Mouse (Mus musculus): ENCODE measurements at regions not wholly inside any gene's neighbourhood (a gene's known extent, or its start where the extent isn't known, plus 50 kb on each side); places are given as distances from the start of the nearest gene placed in this dataset.

DNA sequence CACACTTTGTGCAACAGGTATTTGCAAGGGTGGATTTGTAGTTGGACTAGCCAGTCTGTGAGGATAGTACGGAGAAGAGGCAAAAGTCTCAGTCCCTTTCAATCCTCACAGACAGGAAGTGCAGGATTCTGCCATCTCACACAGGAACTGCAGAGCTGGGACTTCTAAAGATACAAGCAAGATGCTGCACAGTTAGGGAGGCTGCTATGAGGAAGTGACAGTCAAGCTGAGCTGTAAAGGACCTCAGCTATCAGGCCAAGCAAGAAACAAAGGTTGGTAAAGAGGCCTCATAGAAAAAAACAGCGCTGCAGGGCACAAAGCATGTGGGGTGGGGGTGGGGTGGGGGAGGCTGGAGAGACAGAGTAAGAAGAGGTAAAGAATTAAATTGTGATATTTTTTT is 126.2 kb downstream of the H2al2a start:
- Histone ChIP-seq H3K4me2 (replicated peaks; ENCODE audit: low read depth, low read length) (no peak overlapping the region), H3K27ac (ENCODE audit: low read length) (no peak overlapping the region), H3K4me1 (ENCODE audit: insufficient read depth, low read length) (peaks cover 23% of the 10 kb centered on the region), H3K4me3 (ENCODE audit: low read length) (no peak overlapping the region), H3K27me3 (ENCODE audit: insufficient read depth, low read length) (no peaks in the 10 kb centered on the region), H3K9me3 (ENCODE audit: low read length) (no peaks in the 10 kb centered on the region), H3K36me3 (ENCODE audit: insufficient read depth, low read length) (no peaks in the 10 kb centered on the region), H3K9ac (replicated peaks; ENCODE audit: low read length) (no peak overlapping the region)
- WGBS = 52% methylated on average over 2 of the region's 2 CpGs
- ATAC-seq (ENCODE audit: low FRiP score, low TSS enrichment) = no peak

GRCm38 (mm10) chr2:17868145-17868544 is 128.6 kb downstream of the H2al2a start:
- Histone ChIP-seq H3K4me2 (replicated peaks; ENCODE audit: low read depth, low read length) (no peak overlapping the region), H3K27me3 (ENCODE audit: insufficient read depth, low read length) (no peaks in the 10 kb centered on the region), H3K4me3 (ENCODE audit: low read length) (no peak overlapping the region), H3K27ac (ENCODE audit: low read length) (peak overlapping the region; percentile 43), H3K36me3 (ENCODE audit: insufficient read depth, low read length) (no peaks in the 10 kb centered on the region), H3K9ac (replicated peaks; ENCODE audit: low read length) (no peak overlapping the region), H3K9me3 (ENCODE audit: low read length) (no peaks in the 10 kb centered on the region), H3K4me1 (ENCODE audit: insufficient read depth, low read length) (peaks cover 23% of the 10 kb centered on the region)
- WGBS = 24% methylated on average over 9 of the region's 9 CpGs
- ATAC-seq (ENCODE audit: low FRiP score, low TSS enrichment) = peak; percentile 47; the same call in 1 of the 2 replicates

DNA sequence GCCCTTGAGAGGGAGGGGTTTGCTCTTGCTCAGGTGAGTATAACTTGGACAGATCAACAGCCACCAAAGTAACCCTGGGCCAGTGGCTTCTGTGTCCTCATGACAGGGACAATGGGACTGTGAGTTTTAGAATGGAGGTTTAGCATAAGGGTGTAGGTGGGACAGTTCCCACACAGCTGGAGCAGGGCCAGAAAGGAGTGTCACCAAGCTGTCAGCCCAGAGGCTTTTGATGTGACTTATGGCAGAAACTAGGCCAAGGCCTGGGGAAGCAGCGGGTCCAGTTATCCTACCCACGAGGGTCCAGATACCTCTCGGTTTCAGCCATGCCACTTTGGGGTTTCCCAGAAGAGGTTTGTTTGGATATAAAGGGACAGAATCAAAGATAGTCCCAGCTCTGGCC is 129.4 kb downstream of the H2al2a start:
- no peak for ATAC-seq (ENCODE audit: low FRiP score, low TSS enrichment)
- Histone ChIP-seq H3K4me1 (ENCODE audit: insufficient read depth, low read length) (peaks cover 23% of the 10 kb centered on the region), H3K4me3 (ENCODE audit: low read length) (no peak overlapping the region), H3K36me3 (ENCODE audit: insufficient read depth, low read length) (no peaks in the 10 kb centered on the region), H3K4me2 (replicated peaks; ENCODE audit: low read depth, low read length) (no peak overlapping the region), H3K9me3 (ENCODE audit: low read length) (no peaks in the 10 kb centered on the region), H3K27me3 (ENCODE audit: insufficient read depth, low read length) (no peaks in the 10 kb centered on the region), H3K27ac (ENCODE audit: low read length) (peak overlapping the region; percentile 25; the same call in 1 of the 2 replicates), H3K9ac (replicated peaks; ENCODE audit: low read length) (no peak overlapping the region)
- 40% methylated on average over 3 of the region's 3 CpGs for WGBS

GRCm38 (mm10) chr2:17861765-17862495 is 130.7 kb upstream of the Nebl start:
- peak; percentile 62; the same call in 1 of the 2 replicates for ATAC-seq (ENCODE audit: low FRiP score, low TSS enrichment)
- peak overlapping the region; percentile 27; the same call in 1 of the 2 replicates for H3K4me3 ChIP-seq (ENCODE audit: low read length)
- H3K4me2 ChIP-seq (replicated peaks; ENCODE audit: low read depth, low read length) = peak overlapping the region; percentile 47
- no peaks in the 10 kb centered on the region for H3K27me3 ChIP-seq (ENCODE audit: insufficient read depth, low read length)
- WGBS = 7% methylated on average over 10 of the region's 10 CpGs
- no peaks in the 10 kb centered on the region for H3K9me3 ChIP-seq (ENCODE audit: low read length)
- peaks cover 22% of the 10 kb centered on the region for H3K4me1 ChIP-seq (ENCODE audit: insufficient read depth, low read length)
- H3K36me3 ChIP-seq (ENCODE audit: insufficient read depth, low read length) = no peaks in the 10 kb centered on the region
- peak overlapping the region; percentile 7; the same call in 1 of the 2 replicates for H3K27ac ChIP-seq (ENCODE audit: low read length)
- peak overlapping the region; percentile 44; the same call in 1 of the 2 replicates for H3K9ac ChIP-seq (replicated peaks; ENCODE audit: low read length)

- no peak for ATAC-seq (ENCODE audit: low FRiP score, low TSS enrichment)
- peak overlapping the region; percentile 47 for H3K4me2 ChIP-seq (replicated peaks; ENCODE audit: low read depth, low read length)
These were observed 129.8 kb upstream of the Nebl start for GRCm38 (mm10) chr2:17860922-17861559.

GRCm38 (mm10) chr2:17859234-17859633 is 128.0 kb upstream of the Nebl start:
- no peak for ATAC-seq (ENCODE audit: low FRiP score, low TSS enrichment)
- Histone ChIP-seq H3K4me2 (replicated peaks; ENCODE audit: low read depth, low read length) (no peak overlapping the region), H3K9ac (replicated peaks; ENCODE audit: low read length) (no peak overlapping the region), H3K4me3 (ENCODE audit: low read length) (no peak overlapping the region), H3K9me3 (ENCODE audit: low read length) (no peaks in the 10 kb centered on the region), H3K4me1 (ENCODE audit: insufficient read depth, low read length) (peaks cover 22% of the 10 kb centered on the region), H3K27ac (ENCODE audit: low read length) (no peak overlapping the region), H3K36me3 (ENCODE audit: insufficient read depth, low read length) (no peaks in the 10 kb centered on the region), H3K27me3 (ENCODE audit: insufficient read depth, low read length) (no peaks in the 10 kb centered on the region)
- 92% methylated on average over 8 of the region's 8 CpGs for WGBS

More at GRCm38 (mm10) chr2:17860922-17861559, 129.8 kb upstream of the Nebl start:
- no peaks in the 10 kb centered on the region for H3K36me3 ChIP-seq (ENCODE audit: insufficient read depth, low read length)
- peaks cover 22% of the 10 kb centered on the region for H3K4me1 ChIP-seq (ENCODE audit: insufficient read depth, low read length)
- H3K9me3 ChIP-seq (ENCODE audit: low read length) = no peaks in the 10 kb centered on the region
- 0 out of 2 replicates have a peak overlapping the region, but pooled peaks have one; percentile 19 for H3K27ac ChIP-seq (ENCODE audit: low read length)
- H3K27me3 ChIP-seq (ENCODE audit: insufficient read depth, low read length) = no peaks in the 10 kb centered on the region
- H3K4me3 ChIP-seq (ENCODE audit: low read length) = no peak overlapping the region
- no peak overlapping the region for H3K9ac ChIP-seq (replicated peaks; ENCODE audit: low read length)
- WGBS = 38% methylated on average over 4 of the region's 4 CpGs

DNA sequence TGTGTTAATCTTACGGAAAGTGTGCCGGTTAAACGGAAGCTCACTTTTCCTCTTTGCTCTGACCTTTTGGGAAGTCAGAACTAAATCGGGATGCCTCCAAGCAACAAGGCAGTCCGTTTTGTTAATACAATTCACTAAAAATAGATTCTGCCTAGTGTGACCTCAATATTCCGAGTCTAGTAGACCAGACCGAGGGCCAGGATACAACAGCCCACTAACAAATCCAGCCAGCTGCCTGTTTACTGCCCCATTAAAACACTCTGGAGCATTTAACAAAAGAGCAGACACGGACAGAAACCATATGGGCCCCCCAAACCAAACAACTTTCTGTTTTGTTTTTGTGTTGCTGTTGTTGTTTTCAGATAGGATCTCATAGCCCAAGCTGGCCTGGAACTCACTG is 127.1 kb upstream of the Nebl start:
- 40% methylated on average over 8 of the region's 8 CpGs for WGBS
- Histone ChIP-seq H3K4me3 (ENCODE audit: low read length) (no peak overlapping the region), H3K4me1 (ENCODE audit: insufficient read depth, low read length) (peaks cover 29% of the 10 kb centered on the region), H3K9me3 (ENCODE audit: low read length) (no peaks in the 10 kb centered on the region), H3K36me3 (ENCODE audit: insufficient read depth, low read length) (no peaks in the 10 kb centered on the region), H3K27ac (ENCODE audit: low read length) (peak overlapping the region; percentile 57; the same call in 1 of the 2 replicates), H3K9ac (replicated peaks; ENCODE audit: low read length) (no peak overlapping the region), H3K4me2 (replicated peaks; ENCODE audit: low read depth, low read length) (no peak overlapping the region), H3K27me3 (ENCODE audit: insufficient read depth, low read length) (no peaks in the 10 kb centered on the region)
- no peak; the same call in 1 of the 2 replicates for ATAC-seq (ENCODE audit: low FRiP score, low TSS enrichment)

GRCm38 (mm10) chr2:17855566-17856264 is 124.5 kb upstream of the Nebl start:
- H3K27ac ChIP-seq (ENCODE audit: low read length) = no peak overlapping the region
- no peaks in the 10 kb centered on the region for H3K36me3 ChIP-seq (ENCODE audit: insufficient read depth, low read length)
- H3K4me3 ChIP-seq (ENCODE audit: low read length) = no peak overlapping the region
- ATAC-seq (ENCODE audit: low FRiP score, low TSS enrichment) = no peak
- no peak overlapping the region for H3K9ac ChIP-seq (replicated peaks; ENCODE audit: low read length)
- H3K4me1 ChIP-seq (ENCODE audit: insufficient read depth, low read length) = peaks cover 23% of the 10 kb centered on the region
- 84% methylated on average over 11 of the region's 11 CpGs for WGBS
- H3K9me3 ChIP-seq (ENCODE audit: low read length) = no peaks in the 10 kb centered on the region
- no peak overlapping the region for H3K4me2 ChIP-seq (replicated peaks; ENCODE audit: low read depth, low read length)
- no peaks in the 10 kb centered on the region for H3K27me3 ChIP-seq (ENCODE audit: insufficient read depth, low read length)

- Histone ChIP-seq H3K27me3 (ENCODE audit: insufficient read depth, low read length) (no peaks in the 10 kb centered on the region), H3K36me3 (ENCODE audit: insufficient read depth, low read length) (no peaks in the 10 kb centered on the region), H3K4me2 (replicated peaks; ENCODE audit: low read depth, low read length) (no peak overlapping the region), H3K9ac (replicated peaks; ENCODE audit: low read length) (no peak overlapping the region), H3K27ac (ENCODE audit: low read length) (no peak overlapping the region), H3K4me1 (ENCODE audit: insufficient read depth, low read length) (peaks cover 23% of the 10 kb centered on the region), H3K9me3 (ENCODE audit: low read length) (no peaks in the 10 kb centered on the region), H3K4me3 (ENCODE audit: low read length) (no peak overlapping the region)
- 42% methylated on average over 3 of the region's 3 CpGs for WGBS
- no peak for ATAC-seq (ENCODE audit: low FRiP score, low TSS enrichment)
These were observed 122.8 kb upstream of the Nebl start for GRCm38 (mm10) chr2:17854088-17854487.
